Mouse (Mus musculus): ENCODE results near the gene Acot4. TPM values are rescaled to one million over a fixed set of nuclear protein-coding genes. Genes with fewer than 3 reads are reported as not detected.
A peak's percentile ranks its signal among the peaks of the same experiment; 100 is the strongest.
"Not testable (repeated sequence)": the region's sequence is repeated elsewhere in the genome, so short reads cannot be mapped to it uniquely, and the experiment has no call there.

The Acot4 gene
- total RNA-seq, 2 experiments from 2014 or later: 0.05 to 0.08 TPM

GRCm38 (mm10) chr12:84011251-84012040 lies 26.7 kb upstream of the Acot4 start:
- no peak for TF ChIP-seq CTCF (IDR thresholded peaks at IDR 0.05)
- peak; percentile 58 for DNase-seq
- intact Hi-C loops (cut with DNase I): no loop called here
- H3K4me3 ChIP-seq: no peak overlapping the region
- no peak overlapping the region for H3K27ac ChIP-seq

GRCm38 (mm10) chr12:84013130-84013529 lies 25.0 kb upstream of the Acot4 start:
- Histone ChIP-seq H3K27ac (no peak overlapping the region), H3K4me3 (no peak overlapping the region)
- peak; percentile 33; the same call in 1 of the 2 replicates for TF ChIP-seq CTCF (IDR thresholded peaks at IDR 0.05)
- DNase-seq: no peak
- intact Hi-C loops (cut with DNase I): no loop called here

GRCm38 (mm10) chr12:84013701-84014100 lies 24.5 kb upstream of the Acot4 start:
- H3K4me3 ChIP-seq: no peak overlapping the region
- DNase-seq: no peak
- no peak overlapping the region for H3K27ac ChIP-seq
- intact Hi-C loops (cut with DNase I): loop anchor here (2.0 kb wide), 1 partner anchor 25 kb away; no protein-coding TSS in a partner anchor
- no peak for TF ChIP-seq CTCF (IDR thresholded peaks at IDR 0.05)

- intact Hi-C loops (cut with DNase I); H3K27ac ChIP-seq; H3K4me3 ChIP-seq: not testable (repeated sequence)
- DNase-seq: peak; percentile 77
Observed at GRCm38 (mm10) chr12:84020528-84020927, 17.7 kb upstream of the Acot4 start.

- DNase-seq; H3K27ac ChIP-seq; intact Hi-C loops (cut with DNase I); H3K4me3 ChIP-seq: not testable (repeated sequence)
Observed at GRCm38 (mm10) chr12:84022266-84022665, 15.9 kb upstream of the Acot4 start.

GRCm38 (mm10) chr12:84023052-84023745 lies 15.0 kb upstream of the Acot4 start:
- no peak for TF ChIP-seq CTCF (IDR thresholded peaks at IDR 0.05)
- no peak overlapping the region for H3K27ac ChIP-seq
- DNase-seq: no peak
- intact Hi-C loops (cut with DNase I): no loop called here
- no peak overlapping the region for H3K4me3 ChIP-seq

- no peak overlapping the region for H3K27ac ChIP-seq
- no peak for DNase-seq
- intact Hi-C loops (cut with DNase I): no loop called here
- no peak overlapping the region for H3K4me3 ChIP-seq
- no peak for TF ChIP-seq CTCF (IDR thresholded peaks at IDR 0.05)
Observed at GRCm38 (mm10) chr12:84025888-84026287, 12.3 kb upstream of the Acot4 start.

GRCm38 (mm10) chr12:84028328-84028727 lies 9.9 kb upstream of the Acot4 start:
- intact Hi-C loops (cut with DNase I); DNase-seq: not testable (repeated sequence)

GRCm38 (mm10) chr12:84029043-84029442 lies 9.1 kb upstream of the Acot4 start:
- H3K4me3 ChIP-seq; H3K27ac ChIP-seq; intact Hi-C loops (cut with DNase I); DNase-seq: not testable (repeated sequence)

More at GRCm38 (mm10) chr12:84028328-84028727, 9.9 kb upstream of the Acot4 start:
- not testable (repeated sequence) for H3K27ac ChIP-seq, H3K4me3 ChIP-seq

- intact Hi-C loops (cut with DNase I): loop anchor here (5.0 to 10.0 kb wide), 2 partner anchors 43 to 316 kb away; partner anchors contain the start of gene Acot2
- H3K27ac ChIP-seq: no peak overlapping the region
- peak; percentile 74 for DNase-seq
- no peak overlapping the region for H3K4me3 ChIP-seq
- TF ChIP-seq CTCF (IDR thresholded peaks at IDR 0.05): peak; percentile 94
Observed at GRCm38 (mm10) chr12:84030659-84031332, 7.4 kb upstream of the Acot4 start.

- intact Hi-C loops (cut with DNase I): loop anchor here (1.0 to 10.0 kb wide), 3 partner anchors 46 to 318 kb away; partner anchors contain the start of gene Acot2
- H3K27ac ChIP-seq: no peak overlapping the region
- no peak overlapping the region for H3K4me3 ChIP-seq
- no peak for TF ChIP-seq CTCF (IDR thresholded peaks at IDR 0.05)
- DNase-seq: no peak
Observed at GRCm38 (mm10) chr12:84032854-84033253, 5.3 kb upstream of the Acot4 start.

- DNase-seq: not testable (repeated sequence)
Observed at GRCm38 (mm10) chr12:84033302-84033701, 4.9 kb upstream of the Acot4 start.

GRCm38 (mm10) chr12:84034108-84034507 lies 4.1 kb upstream of the Acot4 start:
- TF ChIP-seq CTCF (IDR thresholded peaks at IDR 0.05): no peak
- intact Hi-C loops (cut with DNase I): loop anchor here (5.0 to 10.0 kb wide), 2 partner anchors 47 to 319 kb away; partner anchors contain the start of gene Acot2
- no peak for DNase-seq
- H3K27ac ChIP-seq: no peak overlapping the region
- no peak overlapping the region for H3K4me3 ChIP-seq

More at GRCm38 (mm10) chr12:84033302-84033701, 4.9 kb upstream of the Acot4 start:
- intact Hi-C loops (cut with DNase I): loop anchor here (5.0 to 10.0 kb wide), 2 partner anchors 46 to 319 kb away; partner anchors contain the start of gene Acot2
- H3K4me3 ChIP-seq, H3K27ac ChIP-seq: not testable (repeated sequence)

- DNase-seq: peak; percentile 47
- intact Hi-C loops (cut with DNase I): loop anchor here (10.0 kb wide), 1 partner anchor 324 kb away; no protein-coding TSS in a partner anchor
- Histone ChIP-seq H3K4me3 (peak within 1 kb of the TSS; percentile 74), H3K27ac (peak within 1 kb of the TSS; percentile 28; the same call in 1 of the 2 replicates)
Observed at GRCm38 (mm10) chr12:84038691-84039111, 522 bp downstream of the Acot4 start, which contains the start of gene Gm49366. TSS of gene Gm49366 (plus strand) at chr12:84038935.
